Mouse (Mus musculus): ENCODE data around the gene Cd160.

DNA sequence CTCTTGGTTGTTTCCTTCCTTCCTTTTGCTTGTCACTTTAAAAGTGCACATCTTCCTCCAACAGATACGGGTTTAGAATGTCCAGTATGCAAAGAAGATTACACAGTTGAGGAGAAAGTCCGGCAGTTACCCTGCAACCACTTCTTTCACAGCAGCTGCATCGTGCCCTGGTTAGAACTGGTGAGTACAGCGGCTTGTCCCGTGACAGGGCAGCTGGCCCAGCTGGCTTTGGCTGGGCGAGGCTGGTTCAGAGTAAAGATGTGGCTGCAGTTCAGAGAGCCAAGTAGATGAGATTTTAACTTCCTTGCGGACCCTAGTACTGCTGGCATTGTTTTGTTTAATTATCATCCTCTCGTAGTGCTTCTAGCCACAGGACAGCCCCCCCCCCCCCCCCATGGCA lies 40.6 kb downstream of the Cd160 start:
- TF ChIP-seq CTCF (IDR thresholded peaks at IDR 0.05) (no peak), EP300 (IDR thresholded peaks at IDR 0.05) (no peak)
